Comparison of ENCODE assay signal across 18 mouse cellular contexts in genomic region chr4:93208399-93208798, GRCm38 (mm10).
"Had no signal": no experiment of that assay in that cellular context is flagged by ENCODE, and none has a peak within 500 bp of the region (broad histone marks: within the 10 kb centered on the region; RNA-seq: fewer than 3 reads in every experiment).

No protein-coding gene starts in this region.

- H3K27ac ChIP-seq: liver, embryonic 13.5 days; liver, embryonic 15.5 days; midbrain, embryonic 10.5 days; midbrain, embryonic 12.5 days; midbrain, embryonic 15.5 days; neural tube, embryonic 12.5 days had no signal

- H3K4me2 ChIP-seq: liver, embryonic 13.5 days; liver, embryonic 15.5 days; lung, embryonic 14.5 days; midbrain, embryonic 12.5 days; midbrain, embryonic 15.5 days; neural tube, embryonic 12.5 days had no signal

- H3K9ac ChIP-seq: liver, embryonic 13.5 days; liver, embryonic 15.5 days; liver, postnatal 0 days; lung, embryonic 14.5 days; midbrain, embryonic 12.5 days; midbrain, embryonic 15.5 days; neural tube, embryonic 12.5 days had no signal

- ATAC-seq: liver, postnatal 0 days; midbrain, embryonic 15.5 days had no signal

- H3K36me3 ChIP-seq: liver, embryonic 13.5 days; liver, embryonic 15.5 days; midbrain, embryonic 10.5 days; midbrain, embryonic 12.5 days; midbrain, embryonic 15.5 days; neural tube, embryonic 12.5 days had no signal

- H3K27me3 ChIP-seq: liver, embryonic 13.5 days; liver, embryonic 15.5 days; midbrain, embryonic 12.5 days; midbrain, embryonic 15.5 days; neural tube, embryonic 12.5 days had no signal

- DNase-seq: liver, embryonic 13.5 days; liver, postnatal 0 days; lung, embryonic 14.5 days; lung, postnatal 10 days; lung, postnatal 4 days; retina, postnatal 1 day; right cerebral cortex, adult 18-20 months; right cerebral cortex, postnatal 25 days; right cerebral cortex, postnatal 4 days; spleen, adult 18-20 months; thymus, adult 18-20 months; thymus, postnatal 14 days; thymus, postnatal 36 days had no signal

- H3K4me1 ChIP-seq: liver, embryonic 13.5 days; liver, embryonic 15.5 days; midbrain, embryonic 10.5 days; midbrain, embryonic 12.5 days; midbrain, embryonic 15.5 days; neural tube, embryonic 12.5 days had no signal

- H3K4me3 ChIP-seq: liver, embryonic 13.5 days; liver, embryonic 15.5 days; midbrain, embryonic 10.5 days; midbrain, embryonic 12.5 days; midbrain, embryonic 15.5 days; neural tube, embryonic 12.5 days had no signal

- H3K9me3 ChIP-seq: liver, embryonic 13.5 days; liver, embryonic 15.5 days; midbrain, embryonic 10.5 days; midbrain, embryonic 12.5 days; midbrain, embryonic 15.5 days; neural tube, embryonic 12.5 days had no signal
